Mouse (Mus musculus) frontal cortex, postnatal 14 days (tissue): ENCODE results near the gene Cfap206.

Experiments
- DNase-seq, 2 experiments: peaks; one replicate each; pipeline ENCODE4 v3.0.0; 2022; ENCODE audit warnings: low spot score in 2 of 2

The Cfap206 gene

GRCm38 (mm10) chr4:34673721-34674120 lies 56.3 kb downstream of the Cfap206 start:
- no peak for DNase-seq

- DNase-seq = no peak
Observed at GRCm38 (mm10) chr4:34667923-34668322, 62.1 kb downstream of the Cfap206 start.

GRCm38 (mm10) chr4:34661927-34662326 lies 68.1 kb downstream of the Cfap206 start:
- DNase-seq = no peak

- DNase-seq = no peak
Observed at GRCm38 (mm10) chr4:34661514-34661913, 68.5 kb downstream of the Cfap206 start.

- no peak for DNase-seq
Observed at GRCm38 (mm10) chr4:34659012-34659411, 71.0 kb downstream of the Cfap206 start.

GRCm38 (mm10) chr4:34656101-34656500 lies 73.9 kb downstream of the Cfap206 start:
- DNase-seq = no peak

GRCm38 (mm10) chr4:34653179-34653578 lies 76.8 kb downstream of the Cfap206 start:
- no peak for DNase-seq

GRCm38 (mm10) chr4:34644779-34645178 lies 85.2 kb downstream of the Cfap206 start:
- DNase-seq = no peak

GRCm38 (mm10) chr4:34640731-34641130 lies 89.3 kb downstream of the Cfap206 start:
- no peak for DNase-seq

- no peak for DNase-seq
Observed at GRCm38 (mm10) chr4:34639745-34640364, 90.2 kb downstream of the Cfap206 start.
